Mouse (Mus musculus): ENCODE data around the gene Gnaq.

DNA sequence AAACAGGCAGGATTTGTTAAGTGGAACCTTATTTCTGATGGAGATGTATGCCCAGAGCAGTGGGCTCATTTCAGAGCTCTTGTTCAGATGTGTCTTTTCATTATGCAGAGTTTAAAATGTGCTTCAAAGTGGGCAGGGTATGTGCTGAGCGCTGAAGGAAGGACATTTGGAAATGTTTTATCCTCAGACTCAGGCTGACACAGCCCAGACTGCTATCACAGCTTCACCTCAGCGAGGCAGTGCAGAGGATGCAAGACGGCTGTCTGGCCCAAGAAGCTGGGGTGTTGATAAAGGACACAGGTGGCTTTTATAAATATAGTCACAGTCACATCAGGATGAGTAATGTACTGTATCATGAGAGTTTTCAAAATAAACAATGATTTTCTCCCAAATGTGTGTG, 110.1 kb downstream of the Gnaq start:
- TF ChIP-seq HCFC1 (IDR thresholded peaks at IDR 0.05; ENCODE audit: low read depth, low read length) (no peak), POLR2A (IDR thresholded peaks at IDR 0.05; ENCODE audit: low read depth, low read length) (no peak), CTCF (conservative IDR thresholded peaks at IDR 0.05 in 1 of 2, IDR thresholded peaks at IDR 0.05 in 1 of 2; ENCODE audit: low read depth in 2 of 2, low read length in 2 of 2) (no peak), EP300 (IDR thresholded peaks at IDR 0.05; ENCODE audit: low read length) (no peak), CHD1 (IDR thresholded peaks at IDR 0.05; ENCODE audit: low read depth, low read length) (no peak), CHD2 (IDR thresholded peaks at IDR 0.05; ENCODE audit: low read length) (no peak), TCF12 (IDR thresholded peaks at IDR 0.05; ENCODE audit: low read depth, low read length) (no peak), TBP (conservative IDR thresholded peaks at IDR 0.05; ENCODE audit: low read depth, low read length) (no peak), MAX (IDR thresholded peaks at IDR 0.05; ENCODE audit: low read length) (no peak), NRF1 (IDR thresholded peaks at IDR 0.05; ENCODE audit: low read depth, low read length) (no peak), BHLHE40 (IDR thresholded peaks at IDR 0.05; ENCODE audit: low read depth, low read length) (no peak)

Measured in CH12.LX (cell line).